Mouse (Mus musculus) ovary, postnatal 36 days (tissue): ENCODE results near the gene Tbccd1.

ENCODE experiments used
- DNase-seq: peaks from one replicate; pipeline ENCODE4 v3.0.0; 2022; ENCODE audit warnings: low spot score, mixed read lengths

Gene Tbccd1

DNA sequence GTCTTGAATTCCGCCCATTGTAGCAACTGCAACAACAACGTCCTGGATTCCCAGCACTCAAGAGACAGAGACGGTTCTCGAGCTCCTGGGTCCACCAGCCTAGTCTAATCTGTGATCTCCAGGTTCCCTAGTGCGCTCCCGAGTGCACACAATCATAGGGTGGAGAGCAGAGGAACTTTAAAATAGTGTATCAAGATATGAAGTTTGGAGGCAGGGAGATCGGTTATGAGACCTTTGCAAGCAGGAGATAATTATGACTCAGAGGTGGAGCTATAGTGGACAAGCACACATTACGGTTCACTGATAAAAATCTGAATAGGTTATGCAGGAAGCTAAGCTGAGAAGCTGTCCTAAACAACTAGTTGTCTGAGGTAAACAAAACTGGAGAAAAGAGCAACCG, 696 bp downstream of the Tbccd1 start:
- DNase-seq = no peak

DNA sequence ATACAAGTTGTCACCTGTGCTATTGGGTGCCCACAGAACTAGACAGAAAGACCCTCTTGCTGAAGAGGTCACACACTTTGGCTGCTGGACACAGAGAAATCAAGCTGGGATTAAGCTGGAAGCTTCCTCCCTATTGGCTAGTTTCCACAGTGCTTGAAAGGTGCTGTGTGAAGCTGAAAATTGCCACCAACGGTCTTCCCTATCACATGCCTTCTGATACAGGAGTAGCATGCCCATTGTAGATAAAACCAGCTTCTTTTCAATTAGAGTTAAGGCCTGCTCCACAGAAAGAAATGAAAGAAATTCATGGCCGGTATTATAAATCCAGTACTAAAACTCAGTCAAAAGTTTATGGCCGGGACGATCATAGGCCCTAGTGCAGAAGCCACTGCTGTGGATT, 4.8 kb downstream of the Tbccd1 start:
- no peak for DNase-seq

DNA sequence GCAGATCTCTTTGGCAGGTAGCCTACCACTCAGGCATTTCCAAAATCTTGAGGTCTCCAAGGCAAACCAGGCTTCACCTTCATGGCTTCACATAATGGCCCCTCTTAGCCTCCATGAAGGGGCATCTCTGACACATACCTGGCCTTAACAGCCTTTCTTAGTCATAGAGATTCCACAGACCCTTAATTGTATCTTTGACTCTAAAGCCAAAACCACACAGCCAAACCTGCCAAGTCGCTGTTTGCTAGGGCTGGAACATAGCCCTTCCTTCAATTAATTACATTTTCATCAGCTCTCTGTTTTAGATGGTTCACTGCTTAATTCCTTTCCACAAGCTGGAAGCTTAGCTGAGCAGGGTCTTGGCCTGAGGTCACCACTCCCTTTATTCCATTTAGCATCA, 9.1 kb downstream of the Tbccd1 start:
- no peak for DNase-seq

DNA sequence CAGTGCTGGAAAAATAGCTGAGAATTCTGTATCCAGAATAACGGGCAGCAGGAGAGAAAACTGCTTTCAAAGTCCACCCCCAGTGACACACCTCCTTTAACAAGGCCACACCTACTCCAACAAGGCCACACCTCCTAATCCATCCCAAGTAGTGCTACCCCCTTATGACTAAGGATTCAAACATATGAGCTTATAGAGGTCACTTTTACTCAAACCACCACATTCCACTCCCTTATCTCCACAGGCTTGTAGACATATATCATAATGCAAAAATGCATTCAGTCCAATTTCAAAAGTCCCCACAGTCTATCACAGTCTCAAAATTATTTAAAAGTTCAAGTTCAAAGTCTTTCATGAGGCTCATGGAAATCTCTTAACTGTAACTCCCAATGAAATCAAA, 9.8 kb downstream of the Tbccd1 start:
- no peak for DNase-seq

DNA sequence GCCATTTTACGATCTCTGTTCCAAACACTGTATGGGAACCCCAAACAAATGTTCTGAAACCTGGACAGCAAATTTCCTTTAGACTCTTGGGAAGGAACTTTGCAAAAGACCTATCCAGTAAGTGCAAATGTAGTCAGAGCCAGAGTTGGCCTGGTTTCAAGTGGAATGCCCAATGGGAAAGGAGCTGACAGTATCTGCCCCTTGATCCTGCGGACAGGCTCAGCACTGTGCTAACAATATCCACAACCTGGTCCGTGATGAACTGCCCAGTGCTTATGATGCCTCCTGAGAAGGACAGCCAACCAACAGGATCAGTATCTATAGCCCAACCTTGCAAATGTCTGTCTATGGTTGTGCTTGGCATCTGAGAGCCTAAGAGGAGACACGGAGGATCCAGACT, 12.0 kb downstream of the Tbccd1 start:
- DNase-seq = no peak

DNA sequence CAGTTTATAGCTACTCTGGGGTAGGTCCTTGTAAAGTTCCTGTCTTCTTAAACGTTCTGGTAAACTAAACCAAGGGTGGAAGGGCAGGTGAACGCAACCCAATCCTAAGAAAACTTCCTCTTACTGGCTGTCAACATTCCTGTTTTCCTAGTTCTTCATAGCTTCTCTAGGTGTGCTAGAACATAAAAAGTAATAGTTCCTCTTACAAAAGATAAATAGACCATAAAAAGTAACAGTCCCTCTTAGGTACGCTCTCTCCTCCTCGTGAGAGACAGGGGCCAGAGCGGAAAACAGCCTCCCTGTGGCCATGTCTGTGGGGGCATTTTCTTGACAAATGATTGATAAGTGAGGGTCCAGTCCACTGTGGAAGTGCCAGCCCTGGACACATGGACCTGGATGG, 12.6 kb downstream of the Tbccd1 start:
- no peak for DNase-seq

DNA sequence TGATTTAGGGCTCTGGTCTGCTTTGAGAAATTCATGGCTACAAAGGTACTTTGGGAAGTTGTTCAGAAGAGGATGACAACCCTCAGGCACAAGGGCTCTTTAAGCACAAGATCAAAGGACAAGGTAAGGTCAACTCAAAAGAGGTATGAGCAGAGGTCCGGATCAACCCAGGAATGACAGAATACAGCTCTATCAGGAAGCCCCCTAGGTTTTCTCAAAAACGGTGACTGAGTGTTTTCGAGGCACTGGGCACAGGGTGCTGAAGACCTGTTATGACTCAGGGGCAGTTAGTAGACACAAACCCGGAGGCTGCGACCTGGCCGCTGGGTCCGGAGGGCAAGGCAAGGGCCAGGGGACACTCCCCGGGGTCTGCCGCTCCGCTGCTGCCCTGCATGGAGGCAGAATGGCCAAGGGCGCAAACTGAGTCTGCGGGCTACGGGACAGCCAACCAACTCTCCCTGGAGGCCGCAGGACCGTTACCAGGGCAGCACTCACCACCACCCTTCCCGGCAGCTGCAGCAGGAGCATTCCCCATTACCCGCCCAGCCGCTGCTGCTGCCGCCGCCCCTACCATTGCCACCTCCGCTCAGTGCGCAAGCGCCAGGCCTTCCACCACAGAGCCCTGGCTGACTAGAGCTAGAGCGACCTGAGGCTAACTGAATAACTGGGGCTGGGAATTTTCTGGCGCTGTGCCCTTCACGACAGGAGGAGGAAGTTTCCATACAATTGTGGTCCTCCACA, 13.2 kb downstream of the Tbccd1 start:
- DNase-seq = peak; percentile 81

DNA sequence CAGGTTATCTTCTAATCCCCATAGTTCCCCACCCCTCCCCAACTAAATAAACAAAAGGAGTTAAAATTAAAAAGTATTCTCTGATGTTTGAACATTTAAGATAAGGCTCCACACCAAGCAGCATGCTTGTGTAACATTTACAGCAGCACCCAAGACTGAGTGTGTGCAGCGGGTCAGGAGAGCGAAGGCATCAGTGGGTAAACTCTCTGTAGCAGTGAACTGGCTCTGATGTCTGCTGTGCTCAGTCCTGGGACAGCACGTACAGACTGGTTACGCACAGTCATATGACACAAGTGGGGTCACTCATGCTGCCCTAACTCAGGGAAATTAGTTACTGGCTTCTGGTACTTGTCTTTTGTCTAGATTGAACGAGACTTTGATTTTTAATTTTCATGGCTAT, 14.6 kb downstream of the Tbccd1 start:
- DNase-seq = no peak

DNA sequence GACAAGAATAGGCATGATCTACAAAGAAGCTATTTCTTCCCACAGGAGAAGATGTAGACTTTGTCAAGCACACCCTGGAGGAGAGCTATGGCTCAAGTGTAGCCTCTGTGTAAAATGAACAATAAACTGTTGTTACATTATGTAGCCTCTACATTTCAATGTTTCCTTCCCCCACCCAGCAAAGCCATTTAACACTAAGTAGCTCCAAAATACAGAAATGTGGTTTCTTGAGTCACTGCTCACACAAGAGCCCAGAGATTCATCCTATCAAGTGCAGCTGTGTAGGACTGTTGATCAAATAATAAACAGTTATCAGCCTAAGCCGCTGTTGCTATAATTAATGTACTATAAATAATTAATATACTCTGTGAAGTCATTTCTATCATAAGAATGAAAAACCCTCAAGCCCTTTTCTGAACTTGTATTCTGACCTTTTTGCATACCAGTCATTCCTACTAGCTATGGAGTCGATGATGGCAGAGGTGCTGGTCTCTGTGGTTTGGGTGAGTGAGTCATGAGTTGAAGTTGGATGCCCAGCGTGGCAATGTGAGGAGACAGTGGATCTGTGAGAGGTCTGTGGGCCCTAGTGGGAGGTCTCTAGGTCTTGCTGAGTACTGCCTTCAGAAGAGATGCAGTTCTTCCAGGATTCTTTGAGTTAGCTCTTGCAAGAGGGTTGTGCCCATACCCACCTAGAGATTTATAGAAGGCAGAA, 18.2 kb downstream of the Tbccd1 start:
- no peak for DNase-seq

DNA sequence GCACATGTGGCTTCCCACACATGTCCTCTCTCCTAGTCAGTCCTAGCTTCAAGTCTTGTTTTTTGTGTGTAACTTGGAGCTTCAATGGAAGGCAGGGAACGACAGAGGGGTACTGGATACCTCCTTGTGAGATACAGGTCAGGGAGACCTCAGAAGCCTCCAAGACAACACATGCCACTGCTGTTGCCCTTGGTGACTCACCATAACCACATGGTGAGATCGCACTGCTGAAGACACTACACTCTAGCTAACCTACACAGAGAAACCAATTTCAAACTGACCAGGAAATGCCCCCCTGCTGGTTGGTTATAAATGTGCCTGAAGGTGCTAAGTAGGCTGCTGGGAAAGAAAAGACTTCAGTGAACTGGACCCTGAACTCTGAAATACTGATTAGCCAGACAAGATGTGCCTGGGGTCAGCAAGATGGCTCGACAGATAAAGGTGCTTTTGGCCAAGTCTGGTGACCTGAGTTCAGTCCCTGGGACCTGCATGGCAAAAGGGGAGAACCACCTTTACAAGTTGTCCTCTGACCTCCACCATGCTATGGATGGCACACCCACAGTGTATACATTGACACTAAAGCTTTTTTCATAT, 24.4 kb downstream of the Tbccd1 start:
- no peak for DNase-seq

DNA sequence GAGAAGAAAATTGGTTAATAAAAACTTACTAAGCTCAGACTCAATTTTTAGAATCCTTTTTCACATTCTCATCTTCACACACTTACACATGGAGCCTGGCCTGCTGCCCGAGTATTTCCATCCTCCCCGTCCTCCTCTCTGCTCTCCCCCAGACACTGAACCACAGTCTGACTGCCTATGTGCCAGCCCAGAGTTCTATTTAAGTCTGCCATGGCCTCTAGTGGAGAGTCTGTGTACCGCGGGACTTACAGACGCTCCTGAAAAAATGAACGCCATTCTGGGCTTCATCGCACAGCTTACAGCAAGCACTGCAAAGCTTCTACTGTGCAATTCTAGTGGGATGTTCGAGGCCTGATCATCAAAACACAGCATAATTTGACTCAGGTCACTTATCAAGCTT, 36.7 kb downstream of the Tbccd1 start:
- no peak for DNase-seq

DNA sequence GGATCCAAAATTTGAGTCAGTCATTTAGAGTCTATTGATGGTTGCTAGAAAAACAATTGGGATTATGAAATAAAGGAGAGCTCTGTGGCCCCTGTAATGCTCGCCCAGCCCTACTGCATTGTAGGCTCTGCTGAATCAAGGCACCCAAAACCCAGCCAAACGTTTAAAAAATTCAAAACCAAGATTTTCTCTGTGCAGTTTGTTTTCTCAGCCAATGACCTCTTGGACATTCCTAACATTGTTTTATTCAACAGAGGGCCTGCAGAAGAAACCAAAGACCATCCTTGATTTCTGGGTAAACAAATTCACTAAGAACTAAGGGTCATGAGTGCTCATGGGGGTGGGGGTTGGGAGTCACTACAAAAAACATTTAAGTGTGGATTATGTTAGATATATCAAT, 46.0 kb downstream of the Tbccd1 start, which contains the start of gene Crygs:
TSS of gene Crygs (minus strand) at position 101 of the 400 bp plus-strand sequence.
- DNase-seq = no peak

DNA sequence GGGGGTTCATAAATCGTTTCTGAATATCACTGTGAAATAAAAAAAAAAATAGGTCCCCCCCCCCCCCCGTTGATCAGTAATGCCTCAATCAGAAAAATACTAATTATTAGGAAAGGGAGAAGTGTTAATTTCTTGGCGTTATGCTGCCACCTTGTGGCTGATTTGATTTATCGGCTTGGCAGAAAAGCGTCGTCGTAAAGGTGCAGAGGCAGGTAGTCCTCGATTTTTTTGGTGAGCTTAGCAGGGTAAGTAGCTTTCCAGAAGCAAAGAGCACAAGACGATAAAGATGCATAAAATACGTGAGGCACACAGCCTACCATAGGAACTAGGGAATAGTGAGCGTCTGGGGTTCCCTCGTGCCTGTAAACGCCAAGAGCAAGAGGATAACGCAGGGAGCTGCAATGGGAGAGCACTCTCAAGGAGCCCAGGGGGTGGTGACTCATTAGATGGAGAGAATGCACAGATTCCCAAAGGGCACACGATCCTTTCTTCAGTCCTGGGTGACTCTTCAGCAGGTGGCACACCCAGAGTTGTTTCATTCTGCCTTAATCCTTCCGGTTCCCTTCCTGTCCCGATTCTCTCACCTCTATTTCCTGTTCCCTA, 49.9 kb downstream of the Tbccd1 start:
- no peak for DNase-seq

DNA sequence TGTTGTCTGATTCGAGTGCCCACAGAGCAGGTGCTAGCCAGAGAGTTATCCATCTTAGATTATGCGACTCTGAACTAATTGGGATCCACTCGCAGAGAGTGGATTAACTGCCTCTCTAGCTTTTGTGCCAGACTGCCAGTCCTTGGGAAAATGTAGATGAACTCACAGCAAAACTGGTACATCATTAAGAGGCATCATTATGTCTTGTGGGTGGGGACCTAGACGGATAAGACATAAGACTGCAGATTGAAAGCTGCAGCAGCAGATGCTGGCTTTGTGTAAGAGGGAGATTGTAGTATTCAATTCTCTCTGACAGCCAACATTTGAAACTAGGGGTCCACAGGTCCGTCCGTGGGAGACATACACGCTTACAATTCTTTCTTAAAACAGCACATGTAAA, 54.7 kb downstream of the Tbccd1 start:
- no peak for DNase-seq

DNA sequence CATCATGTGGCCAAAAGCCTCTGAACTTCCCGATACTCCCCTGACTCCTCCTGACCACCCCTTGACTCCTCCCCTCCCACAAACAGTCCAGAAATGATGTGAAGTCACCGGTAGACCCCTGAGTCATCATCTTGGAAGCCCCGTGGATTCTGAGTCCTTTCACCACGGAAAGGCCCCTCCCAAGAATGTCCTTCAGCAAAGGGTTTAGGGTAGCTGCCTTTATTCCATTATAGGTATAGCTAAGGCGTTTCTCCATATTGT, 56.7 kb downstream of the Tbccd1 start:
- no peak for DNase-seq

DNA sequence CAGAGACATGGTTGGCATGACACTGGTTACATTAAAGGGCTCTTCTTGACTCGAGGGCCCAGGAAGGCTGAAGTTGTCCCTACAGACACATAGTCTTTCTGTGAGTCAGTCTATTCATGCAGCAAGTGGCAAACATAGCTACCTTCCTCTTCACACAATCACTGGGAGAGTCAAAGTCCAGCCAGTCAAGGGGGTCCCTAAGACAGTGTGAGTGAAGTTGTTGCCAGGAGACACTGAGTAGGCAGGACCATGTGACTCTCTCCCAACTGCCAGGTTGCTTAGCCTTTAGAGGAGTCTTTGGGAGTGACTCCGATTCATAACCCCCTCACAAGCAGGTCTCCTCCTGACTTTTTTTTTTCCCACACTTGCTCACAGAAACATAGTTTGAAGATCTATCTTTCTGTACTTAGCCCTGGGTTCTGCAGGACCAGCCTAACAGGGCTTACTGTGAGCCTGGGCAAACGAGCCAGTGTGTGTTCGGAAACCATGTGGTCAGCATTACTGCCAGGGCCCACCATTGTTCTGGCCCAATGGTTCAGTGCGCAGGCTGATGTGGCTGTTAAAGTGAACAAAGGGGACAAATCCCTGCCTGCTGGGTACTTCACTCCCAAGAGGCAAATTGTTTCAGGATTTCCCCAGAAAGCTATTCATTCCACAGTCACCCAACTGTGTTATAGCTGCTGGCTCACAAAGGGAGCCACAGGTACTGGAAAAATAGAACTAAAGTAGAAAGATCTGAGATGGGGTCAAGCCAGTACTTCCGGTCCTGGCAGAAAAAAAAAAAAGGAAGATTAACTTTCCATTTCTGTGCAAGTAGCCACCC, 57.2 kb downstream of the Tbccd1 start:
- DNase-seq = no peak

DNA sequence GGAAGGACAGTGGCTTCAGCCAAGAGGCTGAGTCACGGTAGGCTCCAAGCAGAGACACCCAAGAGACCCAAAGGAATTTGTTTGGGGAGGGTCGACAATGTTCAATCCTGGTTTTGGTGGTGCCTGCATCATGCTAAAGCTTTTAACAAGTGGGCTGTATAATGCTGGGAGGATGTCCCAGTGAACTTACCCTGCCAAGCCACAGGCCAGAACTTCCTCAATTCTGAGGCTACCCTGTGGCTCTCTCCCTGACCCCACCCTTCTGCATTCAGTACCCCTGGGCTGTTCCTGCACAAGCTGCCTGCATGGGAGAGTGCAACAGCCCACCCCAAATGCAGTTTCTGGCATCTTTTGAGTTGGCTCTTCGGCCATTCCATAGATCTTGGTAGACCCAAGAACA, 58.9 kb downstream of the Tbccd1 start:
- no peak for DNase-seq

DNA sequence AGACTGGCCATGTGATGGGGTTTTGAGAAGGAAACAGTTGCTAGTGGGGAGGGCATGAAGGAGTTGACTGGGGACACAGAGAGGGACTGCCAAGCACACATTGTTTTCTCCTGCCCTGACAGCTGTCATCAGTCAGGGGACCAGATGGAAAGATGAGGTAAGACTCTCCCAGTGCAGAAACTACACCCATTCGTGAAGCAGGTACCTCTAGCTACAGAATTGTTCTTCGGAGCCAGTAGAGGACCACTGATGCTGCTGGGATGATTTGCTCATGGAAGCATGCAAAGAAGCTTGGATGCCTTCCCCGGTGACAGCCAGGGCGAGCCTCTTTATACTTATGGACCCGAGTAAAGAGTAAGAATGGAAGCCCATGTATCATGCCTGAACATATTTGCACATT, 59.9 kb downstream of the Tbccd1 start:
- no peak for DNase-seq

DNA sequence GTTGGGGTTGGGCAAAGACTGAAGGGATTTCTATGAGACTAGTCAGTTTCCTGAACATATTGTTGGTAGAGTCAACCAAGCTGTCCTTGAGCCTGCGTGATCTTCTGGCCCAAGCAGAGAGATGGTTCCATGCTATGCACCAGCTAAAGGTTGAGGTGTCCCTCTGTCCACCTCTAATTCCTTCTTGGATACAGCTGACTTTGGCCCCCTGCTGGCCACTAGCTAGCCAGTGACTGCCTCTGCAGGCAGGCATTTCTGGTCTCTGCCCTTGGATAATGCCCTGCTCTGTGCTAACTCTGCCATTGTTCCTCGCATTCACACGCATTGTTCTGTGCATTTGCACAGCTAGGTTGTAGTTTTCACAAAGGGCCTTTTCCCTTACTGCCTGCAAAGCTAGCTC, 62.0 kb downstream of the Tbccd1 start:
- peak; percentile 17 for DNase-seq

DNA sequence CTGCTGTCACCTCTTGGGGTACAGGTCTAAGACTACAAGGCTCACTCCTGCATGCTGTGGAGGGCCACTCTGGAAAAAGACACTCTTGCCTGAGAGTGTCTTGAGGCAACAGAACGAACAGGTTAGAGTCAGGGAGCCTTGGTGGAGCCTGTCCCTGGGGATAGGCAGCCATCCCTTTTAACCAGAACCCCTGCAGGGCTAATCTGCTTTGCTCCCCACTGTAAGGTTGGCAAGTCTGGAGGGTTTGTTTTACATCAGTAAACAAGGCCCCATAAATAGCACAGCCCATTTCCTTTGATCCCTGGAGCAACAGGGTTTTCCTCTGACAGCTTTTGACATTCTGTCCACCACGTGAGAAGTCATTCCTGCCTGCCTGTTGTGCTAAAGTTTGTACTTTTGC, 66.2 kb downstream of the Tbccd1 start:
- DNase-seq = no peak

DNA sequence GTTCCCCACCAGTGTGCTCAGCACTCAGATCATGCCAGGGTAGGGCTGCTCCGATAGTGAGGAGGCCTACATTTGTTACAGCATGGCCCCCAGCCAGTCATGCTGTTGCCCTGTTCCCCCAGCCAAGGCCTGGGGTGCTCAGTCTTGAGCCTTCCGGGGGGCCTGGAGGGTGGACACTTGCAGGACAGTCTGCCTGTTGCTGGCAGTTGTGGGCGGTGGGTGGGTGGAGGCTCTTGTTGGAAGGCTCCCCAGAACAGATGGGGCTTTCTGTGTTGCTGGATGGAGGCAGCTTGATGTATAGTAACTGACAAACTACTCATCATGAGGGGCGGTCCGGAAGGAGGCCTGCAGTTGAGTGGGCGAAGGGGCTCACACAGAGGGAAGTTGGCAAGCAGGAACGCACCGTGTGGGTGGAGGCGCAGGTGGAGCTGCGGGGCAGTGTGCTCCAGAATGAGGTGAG, 67.5 kb downstream of the Tbccd1 start:
- no peak for DNase-seq

DNA sequence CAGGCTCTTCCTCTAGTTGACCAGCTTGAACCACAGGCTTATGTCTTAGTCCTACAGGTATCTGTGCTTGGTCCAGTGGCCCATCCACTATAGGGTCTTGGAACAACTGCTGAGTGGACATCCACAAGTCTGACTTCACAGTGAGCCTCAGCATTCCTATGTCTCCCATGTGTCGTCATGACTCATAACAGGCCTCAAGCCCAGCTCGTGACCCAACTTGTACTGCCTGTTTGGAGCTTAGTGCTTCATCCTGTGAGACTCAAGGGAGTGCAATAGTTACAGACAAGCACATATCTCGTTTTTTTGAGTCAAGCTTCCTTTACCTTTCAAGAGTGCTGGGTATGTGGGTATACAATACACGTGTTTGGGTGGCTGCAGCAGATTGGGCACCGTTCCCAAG, 74.8 kb downstream of the Tbccd1 start:
- no peak for DNase-seq
